Mouse (Mus musculus): ENCODE measurements around the gene Diras1.
A peak's percentile ranks its signal among the peaks of the same experiment; 100 is the strongest.

DNA sequence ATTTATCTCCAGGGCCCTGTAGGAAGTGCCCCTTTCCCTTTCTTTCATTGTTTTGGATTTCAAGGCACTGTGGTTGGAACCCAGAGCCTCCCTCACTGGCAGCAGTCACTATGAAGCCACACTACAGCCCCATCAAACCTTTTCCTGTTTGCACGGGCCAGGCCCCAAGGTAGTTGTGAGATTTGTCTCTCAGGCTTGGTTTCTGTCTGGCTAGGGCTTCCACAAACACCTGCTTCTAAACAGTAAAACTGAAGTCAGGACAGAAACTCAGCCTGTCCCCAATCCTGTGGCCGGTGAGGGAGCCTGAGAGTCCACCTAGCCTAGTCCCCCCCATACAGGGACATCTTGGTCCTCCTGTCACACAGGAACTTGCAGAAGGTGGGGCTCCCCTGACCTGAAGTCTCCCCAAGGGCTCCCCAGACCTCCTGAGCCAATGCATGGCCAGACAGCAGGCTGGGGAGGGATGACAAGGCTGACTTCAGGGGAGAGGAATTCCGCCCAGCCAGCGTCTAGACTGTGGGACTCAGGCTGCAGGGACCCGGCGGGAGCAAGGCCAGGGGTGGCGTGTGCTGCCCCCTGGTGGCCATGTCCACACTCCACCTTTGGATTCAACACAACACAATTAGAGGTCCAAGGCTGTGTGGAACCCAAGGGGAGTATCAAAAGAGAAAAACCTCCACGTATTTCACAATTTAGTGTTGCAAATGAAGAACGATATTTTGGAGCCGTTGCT, 37.6 kb downstream of the Diras1 start:
- TF ChIP-seq CTCF (IDR thresholded peaks at IDR 0.05; ENCODE audit: extremely low read depth, insufficient read length, insufficient replicate concordance, low read depth, low read length): peak; percentile 92
- no peak for TF ChIP-seq POLR2A (IDR thresholded peaks at IDR 0.05; ENCODE audit: low read depth, low read length)

Measured in small intestine, adult 2 months (tissue).